Mouse (Mus musculus): ENCODE results near the gene Alox5.
"Not testable (repeated sequence)": the region's sequence is repeated elsewhere in the genome, so short reads cannot be mapped to it uniquely, and the experiment has no call there.

Gene Alox5

DNA sequence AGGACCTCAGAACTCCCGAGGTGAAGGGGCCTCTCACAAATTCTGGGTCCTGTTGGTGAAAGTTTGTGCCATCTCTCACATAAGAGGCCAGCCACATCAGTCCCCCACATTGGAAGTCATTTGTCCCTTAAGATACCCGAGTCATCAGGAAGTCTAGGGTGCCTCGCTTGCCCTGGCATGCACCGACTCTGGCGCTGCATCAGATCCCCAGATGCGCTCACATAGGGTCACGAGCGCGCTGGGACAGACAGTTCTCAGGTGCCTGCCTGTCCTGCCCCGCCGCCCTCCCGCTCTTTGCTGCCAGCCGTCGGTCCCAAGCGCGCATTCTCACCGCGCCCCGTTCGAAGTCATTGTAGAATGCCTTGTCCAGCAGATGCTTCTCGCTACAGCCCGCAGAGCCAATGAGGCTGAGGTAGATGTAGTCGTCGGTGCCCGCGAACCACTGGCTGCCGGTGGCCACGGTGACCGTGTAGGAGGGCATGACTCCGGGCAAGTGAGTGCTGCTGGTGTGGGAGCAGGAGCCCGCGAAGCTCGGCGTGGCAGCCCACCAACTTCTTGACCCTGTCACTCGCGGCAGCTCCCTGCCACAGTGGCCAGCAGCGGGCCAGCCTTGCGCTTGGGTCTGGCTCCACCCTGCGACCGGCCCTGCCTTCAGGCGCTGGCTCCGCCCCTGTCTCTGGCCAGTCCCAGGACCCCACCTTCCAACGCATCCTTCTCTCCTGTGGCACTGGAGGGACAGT, at the start of gene Alox5:
Alox5 (minus strand) TSS at position 635 of the 740 bp plus-strand sequence.
- no peak for DNase-seq

DNA sequence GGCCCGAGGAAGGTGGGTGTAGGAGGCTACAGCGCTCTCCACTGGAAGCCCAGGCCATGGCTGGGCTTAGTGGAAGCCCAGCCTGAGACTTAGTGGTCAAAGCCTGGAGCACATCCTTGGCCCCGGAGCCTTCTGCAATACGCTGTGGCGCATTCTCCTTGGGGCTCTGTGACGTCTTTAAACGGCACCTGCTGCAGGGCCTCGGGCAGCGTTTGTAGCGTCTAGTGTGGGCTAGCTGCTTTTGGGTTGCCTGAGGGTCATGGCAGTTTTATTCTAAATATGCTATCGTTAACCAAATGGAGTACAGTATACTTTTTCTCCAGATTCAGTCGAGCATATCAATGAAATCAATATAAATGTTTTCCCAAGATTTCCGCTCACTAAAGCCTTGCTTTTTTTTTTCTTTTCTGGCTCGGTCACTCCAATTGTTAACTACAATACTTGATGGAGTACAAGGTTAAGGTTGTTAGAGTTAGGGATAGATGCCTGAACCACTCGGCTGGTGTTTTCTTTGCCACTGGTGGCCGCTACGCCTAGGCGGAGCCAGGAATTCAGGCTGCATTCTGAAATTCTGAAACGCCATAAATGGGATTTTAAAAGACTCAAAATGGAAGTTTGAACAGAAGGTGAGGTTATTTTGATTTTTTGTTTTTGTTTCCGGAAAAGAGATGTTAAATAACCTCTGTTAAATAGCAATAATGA, 45.5 kb upstream of the Alox5 start, which contains the start of gene Olfr212:
Olfr212 (plus strand) TSS at position 215 of the 702 bp plus-strand sequence.
- DNase-seq, result not testable (repeated sequence)

DNA sequence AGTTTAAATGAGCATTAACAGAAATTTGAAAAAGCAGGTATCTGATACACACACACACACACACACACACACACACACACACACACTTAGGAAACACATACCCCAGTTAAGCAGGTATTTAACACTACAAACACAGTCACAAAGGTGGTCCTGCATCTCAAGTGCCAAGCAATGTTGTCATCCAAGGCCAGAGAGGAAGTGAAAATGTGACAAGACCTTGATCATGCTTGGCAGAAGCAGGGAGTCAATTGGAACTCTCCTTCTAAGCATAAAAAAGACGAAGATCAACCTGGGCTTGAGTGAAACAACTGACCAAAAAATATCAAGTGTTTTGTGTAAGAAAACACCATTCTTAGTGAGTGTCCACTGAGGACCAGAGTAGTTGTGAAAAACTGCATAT, 35.0 kb upstream of the Alox5 start:
- no peak for DNase-seq

DNA sequence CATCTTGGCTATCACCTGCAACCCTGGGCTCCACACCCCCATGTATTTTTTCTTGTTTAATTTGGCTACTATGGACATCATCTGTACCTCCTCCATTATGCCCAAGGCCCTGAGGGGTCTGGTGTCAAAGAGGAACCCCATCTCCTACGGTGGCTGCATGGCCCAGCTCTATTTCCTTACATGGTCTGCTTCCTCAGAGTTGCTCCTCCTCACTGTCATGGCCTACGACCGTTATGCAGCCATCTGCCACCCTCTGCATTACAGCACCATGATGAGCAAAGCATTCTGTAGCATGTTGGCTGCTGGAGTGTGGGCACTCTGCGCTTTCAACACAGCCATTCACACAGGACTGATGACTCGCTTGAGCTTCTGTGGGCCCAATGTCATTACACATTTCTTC, 32.8 kb upstream of the Alox5 start:
- DNase-seq, result no peak

DNA sequence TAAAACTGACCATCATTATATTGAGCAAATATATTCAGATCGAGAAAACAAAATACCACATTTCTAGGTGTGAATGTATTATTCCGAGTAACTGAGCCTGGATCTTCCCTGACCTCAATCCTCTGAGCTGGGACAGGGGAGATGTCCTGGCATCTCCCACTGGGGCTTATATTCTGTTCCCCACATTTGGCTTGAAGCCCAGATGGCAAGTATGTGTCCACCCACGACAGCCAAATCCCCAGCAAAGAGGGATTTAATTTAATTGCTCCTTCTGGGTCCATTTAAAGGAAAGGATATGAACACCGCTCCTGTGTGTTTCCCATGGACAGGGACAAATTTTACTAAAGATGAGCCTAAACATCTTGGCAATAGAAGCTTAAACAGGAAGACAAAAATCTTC, 27.8 kb upstream of the Alox5 start, which contains the start of gene Olfr211:
Olfr211 (plus strand) TSS at position 301 of the 400 bp plus-strand sequence.
- peak; percentile 3 for DNase-seq

DNA sequence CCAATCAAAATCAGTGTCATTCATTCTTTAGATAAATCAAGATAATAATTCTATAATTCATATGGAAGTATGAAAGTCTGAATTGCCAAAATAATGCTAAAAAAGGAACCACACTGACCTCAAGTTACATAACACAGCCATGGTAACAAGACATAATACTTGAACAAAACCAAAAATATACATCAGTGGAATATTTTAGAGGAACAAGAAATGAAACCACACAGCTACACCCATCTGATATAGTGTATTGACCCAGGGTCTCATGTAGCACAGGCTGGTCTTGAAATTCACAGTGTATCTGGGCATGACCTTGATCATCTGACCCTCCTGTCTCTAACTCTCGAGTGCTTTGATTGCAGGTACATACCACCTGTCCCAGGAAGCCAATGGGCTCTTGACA, 25.9 kb upstream of the Alox5 start:
- no peak for DNase-seq

DNA sequence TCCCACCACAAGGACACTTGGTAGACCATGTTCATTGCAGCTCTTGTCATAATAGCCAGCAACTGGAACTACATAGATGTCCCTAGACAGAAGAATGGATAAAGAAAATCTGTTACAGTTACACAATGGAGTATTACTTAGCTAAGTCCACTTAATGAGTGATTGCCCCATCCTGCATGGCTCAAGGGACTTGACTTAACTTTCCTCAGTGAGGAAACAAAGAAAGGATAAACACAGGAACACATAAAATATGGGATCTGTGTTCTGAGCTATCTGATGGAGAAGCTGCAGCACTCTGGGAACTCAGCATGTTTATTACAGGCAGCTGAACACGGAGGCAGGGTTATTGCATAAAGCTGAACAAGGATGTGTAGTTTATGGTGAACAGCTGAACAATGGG, 24.1 kb upstream of the Alox5 start:
- DNase-seq, result no peak

DNA sequence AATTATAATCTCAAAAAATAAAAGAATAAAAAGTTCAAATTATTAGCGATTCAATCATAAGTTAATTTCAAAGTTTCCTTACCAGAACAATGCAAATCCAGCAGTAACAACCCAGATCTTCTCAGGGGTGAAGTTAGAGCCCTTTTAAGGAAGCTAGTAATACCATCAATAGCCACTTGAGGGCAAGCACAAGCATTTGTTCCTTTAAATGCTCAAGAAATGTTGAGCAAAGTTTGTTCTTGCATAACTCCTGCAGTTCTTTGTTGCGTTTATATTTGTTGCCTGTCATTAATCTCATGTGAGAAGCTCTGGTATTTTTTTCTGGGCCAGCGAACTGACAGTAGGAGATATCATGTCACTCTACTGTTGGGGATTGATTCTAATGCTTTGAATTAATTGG, 7.1 kb upstream of the Alox5 start:
- no peak for DNase-seq

DNA sequence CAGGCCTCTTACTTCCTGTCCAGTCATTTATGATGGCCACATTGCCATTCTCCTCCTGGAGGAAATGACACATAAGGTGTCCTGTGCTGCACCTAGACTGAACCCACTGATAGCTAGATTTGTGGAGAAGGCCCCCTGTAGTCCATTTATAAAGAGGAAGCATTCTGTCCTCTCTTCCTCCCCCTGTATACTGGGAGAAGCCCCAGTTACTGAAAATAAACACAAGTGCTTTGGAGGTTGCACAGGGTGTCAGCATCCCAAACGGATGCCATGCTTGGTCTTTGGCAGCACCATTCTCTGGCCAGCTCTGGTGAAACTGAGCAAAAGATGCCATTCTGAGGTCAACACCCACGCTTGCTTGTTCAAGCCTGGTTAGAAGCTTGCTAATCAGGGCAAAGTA, 1.7 kb downstream of the Alox5 start:
- DNase-seq, result no peak

DNA sequence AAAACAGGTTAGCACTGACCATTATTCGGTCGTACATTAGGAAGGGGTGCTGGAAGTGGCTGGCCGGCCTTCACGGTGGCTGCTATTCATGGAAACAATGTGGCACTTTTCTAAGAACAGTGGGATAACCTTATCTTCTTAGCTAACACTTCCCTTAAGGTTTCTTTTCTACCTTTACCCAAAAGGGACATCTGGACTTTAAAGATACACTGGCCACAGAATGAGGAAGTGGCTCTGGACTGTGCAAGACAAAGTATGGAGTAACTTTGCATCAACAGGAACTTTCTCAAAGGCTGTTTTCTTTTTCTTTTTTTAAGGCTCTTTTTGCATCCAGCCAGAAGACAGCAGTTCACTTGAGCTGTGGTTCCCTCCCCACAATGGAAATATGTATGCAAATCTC, 2.2 kb downstream of the Alox5 start:
- DNase-seq, result no peak

DNA sequence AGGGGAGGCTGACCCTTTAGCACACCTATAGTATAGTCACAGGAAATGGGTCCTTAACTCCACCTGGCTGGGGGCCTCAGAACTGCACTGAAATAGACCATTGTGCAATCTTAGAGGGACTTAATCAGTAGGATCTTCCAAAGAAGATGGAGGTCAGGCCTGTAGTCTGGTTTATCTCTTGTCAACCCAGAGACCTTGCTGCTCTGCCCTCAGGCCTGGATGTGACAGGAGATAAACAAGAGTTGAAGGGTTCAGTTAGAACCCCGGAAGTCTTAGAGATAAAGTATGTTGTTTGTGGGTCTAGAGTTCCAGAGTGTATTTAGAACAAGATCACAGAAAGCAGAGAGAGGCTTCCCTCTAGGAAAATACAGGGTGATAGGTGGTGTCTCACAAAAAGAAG, 4.5 kb downstream of the Alox5 start:
- DNase-seq, result no peak

DNA sequence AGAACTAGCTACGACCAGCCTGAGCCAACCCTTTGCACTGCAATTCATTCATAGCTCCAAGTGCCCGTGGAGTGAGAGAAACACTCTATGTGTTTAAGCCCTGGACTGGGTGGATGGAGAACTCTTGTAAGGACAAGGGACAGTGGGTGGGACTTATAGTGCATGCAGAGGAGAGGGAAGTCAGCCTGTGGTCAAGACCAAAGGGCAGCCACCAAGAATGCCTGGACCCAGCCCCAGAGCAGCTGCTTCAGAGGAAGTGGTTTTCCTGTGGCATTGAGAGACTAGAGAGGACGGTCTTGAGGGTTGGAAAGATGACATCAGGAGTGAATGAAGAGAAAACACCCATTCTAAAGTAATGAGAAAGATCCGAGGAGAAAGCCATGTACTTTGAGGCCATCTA, 5.2 kb downstream of the Alox5 start:
- no peak for DNase-seq

DNA sequence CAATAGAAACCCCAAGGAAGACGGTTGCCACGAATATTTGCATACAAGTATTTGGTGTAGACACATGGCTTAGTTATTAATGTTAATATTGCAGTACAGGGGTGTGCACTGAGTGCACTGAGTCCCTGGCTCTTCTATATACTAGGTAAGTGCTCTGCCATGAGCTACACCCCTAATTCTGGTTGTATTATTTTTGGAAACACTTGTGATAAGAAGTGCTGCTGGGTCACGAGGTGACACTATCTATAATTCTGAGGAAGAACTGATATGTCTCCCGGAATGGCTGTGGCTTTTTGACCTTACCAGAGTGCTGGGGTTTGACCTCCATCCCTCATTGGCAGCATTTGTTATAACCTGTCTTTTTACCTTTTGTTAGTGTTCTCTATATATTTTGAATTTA, 20.1 kb downstream of the Alox5 start:
- DNase-seq, result no peak

DNA sequence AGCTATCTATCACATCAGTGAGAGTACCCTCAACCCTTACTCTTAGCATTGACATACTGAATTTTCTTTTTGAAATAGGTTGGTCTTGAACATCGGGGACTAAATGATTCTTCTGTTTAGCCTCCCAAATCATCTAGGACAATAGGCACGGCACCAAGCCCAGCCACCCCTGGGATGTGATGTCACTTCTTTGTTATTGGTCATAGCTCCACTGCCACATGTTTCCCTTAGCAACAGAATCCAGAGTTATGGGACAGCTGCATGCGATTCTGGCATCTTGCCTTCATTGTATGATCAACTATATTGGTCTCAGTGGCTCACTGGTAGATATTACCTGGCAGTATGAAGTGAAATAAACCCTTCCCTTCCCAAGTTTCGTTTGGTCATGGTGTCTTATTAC, 20.5 kb downstream of the Alox5 start:
- no peak for DNase-seq

DNA sequence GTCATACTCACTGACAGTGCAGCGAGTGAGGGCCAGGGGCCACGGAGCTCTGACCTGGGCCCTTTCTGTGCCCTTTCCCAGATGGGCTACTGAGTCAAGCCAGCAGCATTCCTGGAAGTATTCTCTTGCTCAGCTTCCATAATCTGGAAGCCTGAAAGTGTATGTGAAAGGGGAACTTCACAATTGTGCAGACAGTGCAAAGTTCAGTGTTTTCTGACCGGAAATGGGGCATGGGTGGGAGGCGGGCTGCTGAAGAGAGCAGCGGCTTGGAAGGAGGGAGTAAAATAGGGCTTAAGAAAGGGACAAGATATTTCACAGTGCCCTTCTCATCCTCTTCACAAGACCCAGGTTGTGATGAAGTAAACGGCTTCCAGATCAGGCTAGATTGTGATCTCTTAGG, 21.4 kb downstream of the Alox5 start:
- no peak for DNase-seq

DNA sequence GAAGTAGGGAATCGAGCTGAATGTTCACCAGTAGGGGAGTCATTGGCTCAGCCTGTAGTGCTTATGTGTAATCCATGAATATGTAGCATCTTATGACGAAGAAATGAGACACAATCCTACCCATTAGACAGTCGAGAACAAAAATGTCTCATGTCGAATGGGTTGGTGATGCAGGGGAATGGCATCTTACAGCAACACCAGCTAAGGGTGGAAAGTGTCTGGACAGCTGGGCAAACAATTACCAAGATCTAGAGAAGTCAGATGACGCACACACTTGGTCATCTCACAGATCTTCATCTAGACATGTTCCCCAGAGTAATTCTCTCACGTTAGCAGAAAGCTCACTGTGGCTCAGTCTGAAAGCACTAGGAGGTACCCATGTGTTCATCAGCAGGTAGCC, 22.1 kb downstream of the Alox5 start:
- no peak for DNase-seq

DNA sequence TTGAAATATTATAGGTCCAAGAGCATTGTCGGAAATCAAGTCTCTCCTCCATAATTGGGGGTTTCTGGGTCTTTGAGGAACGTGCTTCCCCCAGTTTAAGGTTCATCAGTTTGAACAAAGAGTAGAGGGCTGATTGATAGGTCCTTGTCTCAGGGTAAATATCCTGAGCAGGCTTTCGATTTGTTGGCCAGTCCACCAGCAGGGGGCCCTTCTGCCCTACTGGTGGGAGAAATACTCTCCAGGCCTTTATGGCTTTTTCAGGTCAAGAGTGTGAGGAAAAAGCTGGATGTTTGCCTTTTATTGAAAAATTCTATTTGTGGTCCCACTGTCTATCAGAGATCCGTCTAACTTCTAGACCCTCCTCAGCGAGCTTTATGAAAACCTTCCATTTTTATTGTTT, 32.7 kb downstream of the Alox5 start:
- no peak for DNase-seq

DNA sequence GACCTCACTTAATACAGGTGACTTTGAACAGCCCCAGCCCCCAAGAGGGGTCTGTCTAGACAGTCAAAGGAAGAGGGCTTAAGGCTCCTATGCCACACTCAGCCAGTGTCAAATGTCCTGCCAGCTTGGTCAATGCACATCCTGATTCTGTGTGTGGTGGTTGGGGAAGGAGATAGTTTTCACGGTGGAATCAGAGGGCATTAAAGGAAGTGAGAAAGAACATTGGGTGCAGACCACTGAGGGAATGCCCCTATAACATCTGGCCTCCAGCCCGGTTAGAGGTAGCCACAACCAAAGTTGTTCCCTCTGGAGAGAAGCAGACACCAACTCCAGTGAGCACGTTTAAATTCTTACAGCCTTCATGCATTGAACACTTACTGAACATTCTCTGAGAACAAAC, 33.4 kb downstream of the Alox5 start:
- no peak for DNase-seq

DNA sequence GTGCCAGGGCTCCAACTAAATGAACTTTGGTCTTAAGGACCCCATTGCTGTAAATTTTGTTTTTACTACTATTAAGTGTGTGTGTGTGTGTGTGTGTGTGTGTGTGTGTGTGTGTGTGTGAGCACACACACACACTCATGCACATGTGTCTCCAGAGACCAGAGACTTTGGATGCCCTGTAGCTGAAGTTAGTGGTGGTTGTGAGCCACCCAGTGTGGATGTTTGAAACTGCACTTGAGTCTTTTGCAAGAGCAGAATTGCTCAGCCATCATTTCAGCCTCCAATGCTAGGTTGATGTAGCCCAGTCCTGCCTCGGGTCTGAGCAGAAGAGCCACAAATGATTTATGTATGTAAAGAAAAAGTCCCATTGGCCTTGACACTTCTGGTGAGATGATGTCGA, 37.3 kb downstream of the Alox5 start:
- no peak for DNase-seq

DNA sequence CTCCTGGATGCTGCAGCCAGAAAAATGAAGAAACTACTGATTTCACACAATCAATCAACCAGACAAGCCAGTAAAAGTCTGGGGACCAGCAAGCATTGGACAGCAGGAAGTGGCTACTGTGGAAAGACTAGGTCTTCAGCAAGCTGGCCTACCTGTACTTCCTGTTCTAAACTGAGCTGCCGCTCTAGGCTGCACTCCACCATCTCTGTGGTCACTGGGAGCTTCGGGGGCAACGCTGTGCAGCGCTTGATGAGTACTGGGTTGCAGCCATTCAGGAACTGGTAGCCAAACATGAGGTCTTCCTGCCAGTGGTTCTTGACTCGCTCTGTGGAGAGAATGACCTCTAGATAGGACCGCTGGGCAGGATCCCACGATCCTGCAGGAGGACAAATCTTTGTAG, 38.0 kb downstream of the Alox5 start:
- DNase-seq, result no peak

DNA sequence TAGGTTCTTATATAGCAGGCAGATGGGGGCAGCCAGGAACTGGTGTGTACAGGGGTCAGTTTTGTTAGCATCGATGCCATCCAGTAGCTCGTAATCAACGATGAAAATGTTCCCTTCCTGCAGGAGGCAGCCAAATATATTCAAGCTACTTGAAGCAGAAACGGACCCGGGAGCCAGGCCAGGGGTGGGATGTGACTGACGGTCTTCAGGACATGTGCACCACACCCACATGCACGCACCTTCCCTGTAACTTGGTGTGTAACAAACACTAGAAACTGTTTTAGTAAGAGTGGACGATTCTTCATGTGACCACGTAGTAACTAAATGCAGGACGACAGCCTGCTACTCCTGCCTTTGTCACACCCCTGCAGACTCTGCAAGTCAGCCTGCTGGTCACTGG, 40.7 kb downstream of the Alox5 start:
- no peak for DNase-seq

DNA sequence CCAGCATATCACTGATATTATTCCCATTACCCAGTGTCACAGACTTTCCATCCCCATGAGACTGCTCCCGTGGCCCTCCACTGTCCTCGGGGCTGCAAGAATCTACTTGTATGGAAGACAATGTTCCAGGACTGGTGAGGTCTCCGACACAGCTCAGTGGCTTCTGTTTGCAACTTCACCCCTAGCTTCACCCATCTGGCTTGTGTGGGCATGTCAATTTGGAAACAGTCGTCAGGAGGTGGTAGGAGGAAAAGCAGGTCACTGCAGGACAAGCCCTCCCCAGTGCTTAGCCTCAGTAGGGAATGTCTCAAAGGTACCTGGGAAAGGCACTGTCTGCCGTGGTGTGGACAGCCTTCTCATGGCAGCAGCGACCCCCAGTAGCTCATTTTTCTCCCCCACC, 41.3 kb downstream of the Alox5 start:
- no peak for DNase-seq

DNA sequence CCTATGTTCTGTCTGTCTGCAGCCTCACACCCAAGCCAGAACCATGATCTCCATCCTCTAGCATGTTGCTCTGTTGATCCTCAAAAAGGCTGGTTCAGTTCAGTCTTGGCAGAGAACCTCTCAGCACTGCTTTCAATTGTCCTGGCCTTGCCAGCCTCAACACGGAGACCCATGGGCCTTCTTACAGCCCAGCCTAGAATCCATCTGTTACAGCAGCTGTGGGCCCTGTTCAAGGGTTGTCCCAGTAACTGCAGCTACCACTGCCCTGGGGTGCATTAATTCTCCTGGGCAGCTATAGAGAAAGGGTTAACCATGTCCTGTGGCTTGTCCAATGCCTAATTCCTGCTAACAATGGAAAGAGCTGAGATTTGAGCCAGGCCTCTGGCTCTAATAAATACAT, 42.5 kb downstream of the Alox5 start:
- no peak for DNase-seq

DNA sequence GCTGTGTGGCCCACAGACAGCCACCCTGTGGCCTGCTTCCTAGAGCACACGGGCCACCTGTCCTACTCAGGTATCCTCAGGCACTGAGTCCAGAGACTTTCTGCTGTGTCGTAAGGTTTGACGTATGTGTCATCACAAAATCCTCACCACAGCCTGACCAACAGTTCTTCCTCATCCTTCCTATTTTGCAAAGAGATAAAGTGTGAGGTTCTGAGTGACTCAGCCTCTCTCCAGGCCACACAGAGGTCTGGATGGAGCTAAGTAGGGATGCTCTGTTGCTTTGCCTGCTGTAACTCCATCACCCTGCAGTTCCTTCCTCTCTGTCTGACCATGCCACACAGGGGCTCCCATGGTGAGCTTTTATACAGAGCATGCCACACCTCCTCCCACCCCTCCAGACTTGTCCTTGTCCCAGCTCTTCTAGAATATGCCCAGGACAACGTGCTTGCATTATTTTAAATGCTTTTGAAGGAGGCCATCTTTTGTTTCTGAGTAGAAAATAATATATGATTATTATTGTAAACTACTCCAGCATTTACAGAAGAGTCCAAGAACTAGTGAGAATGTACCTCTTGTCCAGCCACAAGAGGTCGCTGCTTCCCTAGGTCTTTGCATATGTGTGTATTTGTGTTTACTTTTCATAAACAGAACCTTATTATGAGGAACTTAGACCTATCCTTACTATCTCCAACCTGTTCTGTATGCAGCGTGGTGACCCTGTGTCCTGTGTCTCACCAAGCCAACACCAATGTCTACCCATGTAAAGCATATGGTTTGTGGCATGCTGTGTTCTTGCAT, 43.3 kb downstream of the Alox5 start:
- DNase-seq, result no peak
